Mouse (Mus musculus): ENCODE data around the gene Pip4k2c. TPM values are rescaled to one million over a fixed set of nuclear protein-coding genes. Genes with fewer than 3 reads are reported as not detected.
"Not testable (repeated sequence)": the region's sequence is repeated elsewhere in the genome, so short reads cannot be mapped to it uniquely, and the experiment has no call there.

The Pip4k2c gene
- polyA plus RNA-seq, 1 experiment from 2014 or later: 11.4 TPM

- H3K9ac ChIP-seq (ENCODE audit: low read length): no peak overlapping the region
- no peak overlapping the region for H3K4me2 ChIP-seq
- H3K4me3 ChIP-seq (ENCODE audit: low read depth, low read length): no peak overlapping the region
- H3K4me1 ChIP-seq (ENCODE audit: control insufficient read depth, insufficient read depth, low read length): no peaks in the 10 kb centered on the region
- DNase-seq (ENCODE audit: low spot score, missing footprints) (no peak), ATAC-seq (ENCODE audit: low FRiP score) (no peak)
- H3K9me3 ChIP-seq (ENCODE audit: control insufficient read depth, low read length): no peaks in the 10 kb centered on the region
- no peaks in the 10 kb centered on the region for H3K27me3 ChIP-seq (ENCODE audit: control insufficient read depth, insufficient read depth, low read length)
- H3K27ac ChIP-seq (ENCODE audit: low read depth, low read length): no peak overlapping the region
- 91% methylated on average over 5 of the region's 5 CpGs for WGBS
- no peaks in the 10 kb centered on the region for H3K36me3 ChIP-seq (ENCODE audit: control insufficient read depth, insufficient read depth, low read length)
Measured at GRCm38 (mm10) chr10:127154652-127155051, 56.7 kb downstream of the Pip4k2c start.

GRCm38 (mm10) chr10:127154241-127154640 lies 57.1 kb downstream of the Pip4k2c start:
- no peaks in the 10 kb centered on the region for H3K4me1 ChIP-seq (ENCODE audit: control insufficient read depth, insufficient read depth, low read length)
- no peak overlapping the region for H3K4me2 ChIP-seq
- no peak overlapping the region for H3K4me3 ChIP-seq (ENCODE audit: low read depth, low read length)
- no peaks in the 10 kb centered on the region for H3K27me3 ChIP-seq (ENCODE audit: control insufficient read depth, insufficient read depth, low read length)
- H3K9ac ChIP-seq (ENCODE audit: low read length): no peak overlapping the region
- H3K36me3 ChIP-seq (ENCODE audit: control insufficient read depth, insufficient read depth, low read length): no peaks in the 10 kb centered on the region
- no peaks in the 10 kb centered on the region for H3K9me3 ChIP-seq (ENCODE audit: control insufficient read depth, low read length)
- DNase-seq (ENCODE audit: low spot score, missing footprints): no peak
- no peak for ATAC-seq (ENCODE audit: low FRiP score)
- H3K27ac ChIP-seq (ENCODE audit: low read depth, low read length): no peak overlapping the region
- 92% methylated on average over 2 of the region's 2 CpGs for WGBS

GRCm38 (mm10) chr10:127153323-127153722 lies 58.1 kb downstream of the Pip4k2c start:
- no peaks in the 10 kb centered on the region for H3K9me3 ChIP-seq (ENCODE audit: control insufficient read depth, low read length)
- 97% methylated on average over 7 of the region's 7 CpGs for WGBS
- no peak for ATAC-seq (ENCODE audit: low FRiP score)
- H3K4me2 ChIP-seq: no peak overlapping the region
- DNase-seq (ENCODE audit: low spot score, missing footprints): no peak
- no peaks in the 10 kb centered on the region for H3K4me1 ChIP-seq (ENCODE audit: control insufficient read depth, insufficient read depth, low read length)
- H3K27me3 ChIP-seq (ENCODE audit: control insufficient read depth, insufficient read depth, low read length): no peaks in the 10 kb centered on the region
- no peak overlapping the region for H3K4me3 ChIP-seq (ENCODE audit: low read depth, low read length)
- no peaks in the 10 kb centered on the region for H3K36me3 ChIP-seq (ENCODE audit: control insufficient read depth, insufficient read depth, low read length)
- no peak overlapping the region for H3K27ac ChIP-seq (ENCODE audit: low read depth, low read length)
- no peak overlapping the region for H3K9ac ChIP-seq (ENCODE audit: low read length)

- H3K27ac ChIP-seq (ENCODE audit: low read depth, low read length); H3K9me3 ChIP-seq (ENCODE audit: control insufficient read depth, low read length); DNase-seq (ENCODE audit: low spot score, missing footprints); H3K4me1 ChIP-seq (ENCODE audit: control insufficient read depth, insufficient read depth, low read length); H3K27me3 ChIP-seq (ENCODE audit: control insufficient read depth, insufficient read depth, low read length); H3K4me3 ChIP-seq (ENCODE audit: low read depth, low read length); H3K9ac ChIP-seq (ENCODE audit: low read length); H3K4me2 ChIP-seq; ATAC-seq (ENCODE audit: low FRiP score); H3K36me3 ChIP-seq (ENCODE audit: control insufficient read depth, insufficient read depth, low read length): not testable (repeated sequence)
- WGBS: 87% methylated on average over 10 of the region's 10 CpGs
Measured at GRCm38 (mm10) chr10:127152556-127152955, 58.8 kb downstream of the Pip4k2c start.

- not testable (repeated sequence) for ATAC-seq (ENCODE audit: low FRiP score); H3K27me3 ChIP-seq (ENCODE audit: control insufficient read depth, insufficient read depth, low read length); H3K27ac ChIP-seq (ENCODE audit: low read depth, low read length); H3K4me2 ChIP-seq; H3K9me3 ChIP-seq (ENCODE audit: control insufficient read depth, low read length); H3K9ac ChIP-seq (ENCODE audit: low read length); H3K36me3 ChIP-seq (ENCODE audit: control insufficient read depth, insufficient read depth, low read length); DNase-seq (ENCODE audit: low spot score, missing footprints); H3K4me3 ChIP-seq (ENCODE audit: low read depth, low read length); H3K4me1 ChIP-seq (ENCODE audit: control insufficient read depth, insufficient read depth, low read length)
- 91% methylated on average over 3 of the region's 3 CpGs for WGBS
Measured at GRCm38 (mm10) chr10:127151233-127151632, 60.2 kb downstream of the Pip4k2c start.

- WGBS: 85% methylated on average over 4 of the region's 4 CpGs
- Histone ChIP-seq H3K9me3 (ENCODE audit: control insufficient read depth, low read length) (no peaks in the 10 kb centered on the region), H3K4me1 (ENCODE audit: control insufficient read depth, insufficient read depth, low read length) (no peaks in the 10 kb centered on the region), H3K4me3 (ENCODE audit: low read depth, low read length) (no peak overlapping the region), H3K27ac (ENCODE audit: low read depth, low read length) (no peak overlapping the region), H3K9ac (ENCODE audit: low read length) (no peak overlapping the region), H3K27me3 (ENCODE audit: control insufficient read depth, insufficient read depth, low read length) (no peaks in the 10 kb centered on the region), H3K4me2 (no peak overlapping the region), H3K36me3 (ENCODE audit: control insufficient read depth, insufficient read depth, low read length) (no peaks in the 10 kb centered on the region)
- ATAC-seq (ENCODE audit: low FRiP score): no peak
- no peak for DNase-seq (ENCODE audit: low spot score, missing footprints)
Measured at GRCm38 (mm10) chr10:127150471-127150872, 60.9 kb downstream of the Pip4k2c start.

GRCm38 (mm10) chr10:127147135-127147534 lies 64.2 kb downstream of the Pip4k2c start:
- WGBS: 85% methylated on average over 6 of the region's 6 CpGs
- Histone ChIP-seq H3K4me3 (ENCODE audit: low read depth, low read length) (no peak overlapping the region), H3K27ac (ENCODE audit: low read depth, low read length) (no peak overlapping the region), H3K9ac (ENCODE audit: low read length) (no peak overlapping the region), H3K4me2 (no peak overlapping the region), H3K36me3 (ENCODE audit: control insufficient read depth, insufficient read depth, low read length) (no peaks in the 10 kb centered on the region), H3K4me1 (ENCODE audit: control insufficient read depth, insufficient read depth, low read length) (no peaks in the 10 kb centered on the region), H3K9me3 (ENCODE audit: control insufficient read depth, low read length) (no peaks in the 10 kb centered on the region), H3K27me3 (ENCODE audit: control insufficient read depth, insufficient read depth, low read length) (no peaks in the 10 kb centered on the region)
- DNase-seq (ENCODE audit: low spot score, missing footprints) (no peak), ATAC-seq (ENCODE audit: low FRiP score) (no peak)

Other genes starting within 250 kb of the Pip4k2c start
- 40.6 and 42.8 TPM in 2 replicates for gene Ctdsp2, start 232.9 kb downstream of the Pip4k2c start, polyA plus RNA-seq (2014; fragmentation: Nextera tagmentation; extraction: Ambion mirVana)
- gene Avil, start 210.9 kb downstream of the Pip4k2c start, polyA plus RNA-seq (2014; fragmentation: Nextera tagmentation; extraction: Ambion mirVana): 1.1 and 1.6 TPM in 2 replicates
- gene Tsfm, start 180.7 kb downstream of the Pip4k2c start, polyA plus RNA-seq (2014; fragmentation: Nextera tagmentation; extraction: Ambion mirVana): 80.7 and 86.0 TPM in 2 replicates
- gene Mettl1, start 170.2 kb downstream of the Pip4k2c start, polyA plus RNA-seq (2014; fragmentation: Nextera tagmentation; extraction: Ambion mirVana): 36.5 and 37.4 TPM in 2 replicates
- gene Eef1akmt3, start 170.1 kb downstream of the Pip4k2c start, polyA plus RNA-seq (2014; fragmentation: Nextera tagmentation; extraction: Ambion mirVana): 0.06 and 0.11 TPM in 2 replicates
- gene Cyp27b1, start 163.3 kb downstream of the Pip4k2c start, polyA plus RNA-seq (2014; fragmentation: Nextera tagmentation; extraction: Ambion mirVana): not detected in 2 replicates
- 3.2 and 3.7 TPM in 2 replicates for gene March9, start 151.4 kb downstream of the Pip4k2c start, polyA plus RNA-seq (2014; fragmentation: Nextera tagmentation; extraction: Ambion mirVana)
- gene Cdk4, start 148.1 kb downstream of the Pip4k2c start, polyA plus RNA-seq (2014; fragmentation: Nextera tagmentation; extraction: Ambion mirVana): 2,818 and 2,848 TPM in 2 replicates
- gene Tspan31, start 141.3 kb downstream of the Pip4k2c start, polyA plus RNA-seq (2014; fragmentation: Nextera tagmentation; extraction: Ambion mirVana): 98.6 and 117 TPM in 2 replicates
- gene Agap2, start 136.3 kb downstream of the Pip4k2c start, polyA plus RNA-seq (2014; fragmentation: Nextera tagmentation; extraction: Ambion mirVana): 0.66 and 0.89 TPM in 2 replicates
- gene Os9, start 90.5 kb downstream of the Pip4k2c start, polyA plus RNA-seq (2014; fragmentation: Nextera tagmentation; extraction: Ambion mirVana): 43.1 and 49.7 TPM in 2 replicates
- gene B4galnt1, start 46.4 kb downstream of the Pip4k2c start, polyA plus RNA-seq (2014; fragmentation: Nextera tagmentation; extraction: Ambion mirVana): 8.1 and 9.4 TPM in 2 replicates
- gene Slc26a10, start 30.9 kb downstream of the Pip4k2c start, polyA plus RNA-seq (2014; fragmentation: Nextera tagmentation; extraction: Ambion mirVana): 0.51 and 0.58 TPM in 2 replicates
- 25.8 and 28.2 TPM in 2 replicates for gene Arhgef25, start 21.5 kb downstream of the Pip4k2c start, polyA plus RNA-seq (2014; fragmentation: Nextera tagmentation; extraction: Ambion mirVana)
- 130 and 138 TPM in 2 replicates for gene Dtx3, start 15.9 kb downstream of the Pip4k2c start, polyA plus RNA-seq (2014; fragmentation: Nextera tagmentation; extraction: Ambion mirVana)
- gene Kif5a, start 51.8 kb upstream of the Pip4k2c start, polyA plus RNA-seq (2014; fragmentation: Nextera tagmentation; extraction: Ambion mirVana): 26.3 and 31.1 TPM in 2 replicates
- 196 and 206 TPM in 2 replicates for gene Dctn2, start 54.8 kb upstream of the Pip4k2c start, polyA plus RNA-seq (2014; fragmentation: Nextera tagmentation; extraction: Ambion mirVana)
- 12.3 and 16.3 TPM in 2 replicates for gene Mbd6, start 77.4 kb upstream of the Pip4k2c start, polyA plus RNA-seq (2014; fragmentation: Nextera tagmentation; extraction: Ambion mirVana)
- gene Mars, start 100.2 kb upstream of the Pip4k2c start, polyA plus RNA-seq (2014; fragmentation: Nextera tagmentation; extraction: Ambion mirVana): 185 and 187 TPM in 2 replicates
- 1.1 and 1.4 TPM in 2 replicates for gene Arhgap9, start 110.4 kb upstream of the Pip4k2c start, polyA plus RNA-seq (2014; fragmentation: Nextera tagmentation; extraction: Ambion mirVana)
- gene Gli1, start 130.4 kb upstream of the Pip4k2c start, polyA plus RNA-seq (2014; fragmentation: Nextera tagmentation; extraction: Ambion mirVana): 3.1 and 4.1 TPM in 2 replicates
- not detected in 2 replicates for gene Inhbe, start 142.8 kb upstream of the Pip4k2c start, polyA plus RNA-seq (2014; fragmentation: Nextera tagmentation; extraction: Ambion mirVana)
- gene Inhbc, start 158.8 kb upstream of the Pip4k2c start, polyA plus RNA-seq (2014; fragmentation: Nextera tagmentation; extraction: Ambion mirVana): not detected in 2 replicates
- 27.0 and 27.7 TPM in 2 replicates for gene R3hdm2, start 168.7 kb upstream of the Pip4k2c start, polyA plus RNA-seq (2014; fragmentation: Nextera tagmentation; extraction: Ambion mirVana)

Data from midbrain, embryonic 11.5 days (tissue).